Mouse (Mus musculus) MEL (cell line): ENCODE data around the gene BC037034. TPM values are rescaled to one million over a fixed set of nuclear protein-coding genes. Genes with fewer than 3 reads are reported as not detected.

Experiments
- DNase-seq: peaks from one replicate; pipeline ENCODE4 v3.0.0; 2011; ENCODE audit warnings: low read depth, low spot score
- H3K27ac ChIP-seq: 2 replicates; pipeline ENCODE4 v1.5.1; 2012; ENCODE audit warnings: low read depth, mild to moderate bottlenecking, control low read depth, low read length, moderate library complexity; ENCODE audit not compliant: control insufficient read depth
- H3K27me3 ChIP-seq, 2 experiments: fragments of 150-350 bp in 1 of 2; sonication (generic) in 1 of 2; 2 replicates each; pipeline ENCODE4 v1.6.1; 2012; ENCODE audit warnings: low read length in 2 of 2, mild to moderate bottlenecking in 2 of 2, improper control_type of control experiment in 1 of 2, moderate library complexity in 1 of 2; ENCODE audit not compliant: insufficient read depth in 2 of 2, control insufficient read depth in 1 of 2
- H3K36me3 ChIP-seq, 2 experiments: 2 replicates each; pipeline ENCODE4 v1.6.1; 2012 to 2014; ENCODE audit warnings: low read length in 2 of 2, improper control_type of control experiment in 1 of 2, inconsistent platforms in 1 of 2, mild to moderate bottlenecking in 1 of 2; ENCODE audit not compliant: insufficient read depth in 2 of 2, control insufficient read depth in 1 of 2
- H3K4me1 ChIP-seq, 2 experiments: fragments of 150-350 bp in 1 of 2; sonication (generic) in 1 of 2; 2 replicates each; pipeline ENCODE4 v1.6.1; 2012; ENCODE audit warnings: low read length in 2 of 2, improper control_type of control experiment in 1 of 2, mild to moderate bottlenecking in 1 of 2; ENCODE audit not compliant: insufficient read depth in 2 of 2, control insufficient read depth in 1 of 2
- H3K4me3 ChIP-seq, 2 experiments: fragments of 150-350 bp in 1 of 2; sonication (generic) in 1 of 2; 2 replicates each; pipeline ENCODE4 v1.5.1; 2012; ENCODE audit warnings: low read depth in 2 of 2, low read length in 2 of 2, mild to moderate bottlenecking in 2 of 2, moderate library complexity in 2 of 2, control low read depth in 1 of 2, improper control_type of control experiment in 1 of 2; ENCODE audit not compliant: control insufficient read depth in 1 of 2, insufficient read depth in 1 of 2
- H3K79me2 ChIP-seq: 2 replicates; pipeline ENCODE4 v1.6.1; 2012; ENCODE audit warnings: mild to moderate bottlenecking, low read length, moderate library complexity; ENCODE audit not compliant: control insufficient read depth, poor library complexity, insufficient read depth
- H3K9ac ChIP-seq: 2 replicates; pipeline ENCODE4 v1.6.1; 2012; ENCODE audit warnings: low read depth, mild to moderate bottlenecking, control low read depth, low read length, moderate library complexity; ENCODE audit not compliant: control insufficient read depth, poor library complexity, severe bottlenecking
- H3K9me3 ChIP-seq: fragments of 150-350 bp; sonication (generic); replicated peaks from 2 replicates; pipeline ENCODE4 v1.6.1; 2012; ENCODE audit warnings: mild to moderate bottlenecking, low read length, improper control_type of control experiment, moderate library complexity; ENCODE audit not compliant: insufficient read depth
- BHLHE40 ChIP-seq: IDR thresholded peaks from 2 replicates; pipeline ENCODE4 v1.6.1; 2012; ENCODE audit warnings: low read depth, mild to moderate bottlenecking, inconsistent platforms, low read length, improper control_type of control experiment, borderline replicate concordance
- CHD1 ChIP-seq: IDR thresholded peaks from 2 replicates; pipeline ENCODE4 v1.6.1; 2012; ENCODE audit warnings: low read depth, mild to moderate bottlenecking, inconsistent platforms, low read length, improper control_type of control experiment
- CHD2 ChIP-seq: IDR thresholded peaks from 2 replicates; pipeline ENCODE4 v1.6.1; 2011; ENCODE audit warnings: low read length, improper control_type of control experiment
- CTCF ChIP-seq, 3 experiments: IDR thresholded peaks in 2 of 3; conservative IDR thresholded peaks in 1 of 3; 2 replicates each; pipeline ENCODE4 v1.5.1; 2011 to 2012; ENCODE audit warnings: low read length in 3 of 3, low read depth in 2 of 3, mild to moderate bottlenecking in 2 of 3, improper control_type of control experiment in 1 of 3, inconsistent platforms in 1 of 3, mixed read lengths in 1 of 3, moderate library complexity in 1 of 3; ENCODE audit not compliant: control insufficient read depth in 1 of 3, insufficient read depth in 1 of 3, poor library complexity in 1 of 3, severe bottlenecking in 1 of 3
- E2F4 ChIP-seq: IDR thresholded peaks from 2 replicates; pipeline ENCODE4 v1.6.1; 2011; ENCODE audit warnings: low read depth, low read length, improper control_type of control experiment, borderline replicate concordance
- ELF1 ChIP-seq: IDR thresholded peaks from 2 replicates; pipeline ENCODE4 v1.6.1; 2014; ENCODE audit warnings: low read depth, mild to moderate bottlenecking, inconsistent platforms, low read length, improper control_type of control experiment, moderate library complexity
- EP300 ChIP-seq, 2 experiments: IDR thresholded peaks; 2 replicates each; pipeline ENCODE4 v1.6.1; 2011; ENCODE audit warnings: improper control_type of control experiment in 2 of 2, low read length in 2 of 2, low read depth in 1 of 2, mild to moderate bottlenecking in 1 of 2
- GABPA ChIP-seq: IDR thresholded peaks from 2 replicates; pipeline ENCODE4 v1.6.1; 2012; ENCODE audit warnings: low read depth, mild to moderate bottlenecking, inconsistent platforms, low read length, improper control_type of control experiment, moderate library complexity
- GATA1 ChIP-seq: IDR thresholded peaks from 2 replicates; pipeline ENCODE4 v1.6.1; 2011; ENCODE audit warnings: low read depth, low read length, improper control_type of control experiment
- HCFC1 ChIP-seq: IDR thresholded peaks from 2 replicates; pipeline ENCODE4 v1.6.1; 2012; ENCODE audit warnings: low read depth, mild to moderate bottlenecking, inconsistent platforms, low read length, improper control_type of control experiment, moderate library complexity
- KAT2A ChIP-seq: conservative IDR thresholded peaks from 2 replicates; pipeline ENCODE4 v1.6.1; 2012; ENCODE audit warnings: low read depth, low read length, improper control_type of control experiment, inconsistent platforms
- MAFK ChIP-seq: IDR thresholded peaks from 2 replicates; pipeline ENCODE4 v1.6.1; 2011; ENCODE audit warnings: low read depth, mild to moderate bottlenecking, low read length, improper control_type of control experiment, borderline replicate concordance
- MAZ ChIP-seq: IDR thresholded peaks from 2 replicates; pipeline ENCODE4 v1.6.1; 2012; ENCODE audit warnings: low read depth, mild to moderate bottlenecking, inconsistent platforms, low read length, improper control_type of control experiment
- MEF2A ChIP-seq: IDR thresholded peaks from 2 replicates; pipeline ENCODE4 v1.6.1; 2014; ENCODE audit warnings: low read depth, mild to moderate bottlenecking, inconsistent platforms, low read length, improper control_type of control experiment; ENCODE audit not compliant: poor library complexity, insufficient replicate concordance, severe bottlenecking; ENCODE audit errors: extremely low read depth
- MXI1 ChIP-seq: IDR thresholded peaks from 2 replicates; pipeline ENCODE4 v1.6.1; 2011; ENCODE audit warnings: mild to moderate bottlenecking, low read depth, low read length, improper control_type of control experiment
- MYB ChIP-seq: IDR thresholded peaks from 2 replicates; pipeline ENCODE4 v1.6.1; 2011; ENCODE audit warnings: mild to moderate bottlenecking, low read depth, low read length, improper control_type of control experiment
- MYC ChIP-seq: IDR thresholded peaks from 2 replicates; pipeline ENCODE4 v1.6.1; 2011; ENCODE audit warnings: low read depth, mild to moderate bottlenecking, low read length, improper control_type of control experiment, moderate library complexity
- NELFE ChIP-seq: IDR thresholded peaks from 2 replicates; pipeline ENCODE4 v1.6.1; 2011; ENCODE audit warnings: low read depth, low read length, improper control_type of control experiment
- NRF1 ChIP-seq: IDR thresholded peaks from 2 replicates; pipeline ENCODE4 v1.6.1; 2014; ENCODE audit warnings: low read depth, mild to moderate bottlenecking, inconsistent platforms, low read length, improper control_type of control experiment, moderate library complexity; ENCODE audit not compliant: poor library complexity, insufficient read depth, severe bottlenecking
- POLR2A ChIP-seq, 2 experiments: IDR thresholded peaks; 2 replicates each; pipeline ENCODE4 v1.6.1; 2011 to 2012; ENCODE audit warnings: low read length in 2 of 2, mild to moderate bottlenecking in 2 of 2, control low read depth in 1 of 2, improper control_type of control experiment in 1 of 2, low read depth in 1 of 2, moderate library complexity in 1 of 2; ENCODE audit not compliant: control insufficient read depth in 1 of 2, insufficient read depth in 1 of 2, poor library complexity in 1 of 2
- POLR2AphosphoS2 ChIP-seq: IDR thresholded peaks from 2 replicates; pipeline ENCODE4 v1.6.1; 2011; ENCODE audit warnings: low read length, improper control_type of control experiment
- POLR2AphosphoS5 ChIP-seq: IDR thresholded peaks from 2 replicates; pipeline ENCODE4 v1.6.1; 2012; ENCODE audit warnings: low read depth, borderline replicate concordance, mild to moderate bottlenecking, inconsistent platforms, low read length, moderate library complexity, mixed read lengths
- RAD21 ChIP-seq: IDR thresholded peaks from 2 replicates; pipeline ENCODE4 v1.6.1; 2011; ENCODE audit warnings: mild to moderate bottlenecking, low read depth, low read length, improper control_type of control experiment
- RCOR1 ChIP-seq: IDR thresholded peaks from 2 replicates; pipeline ENCODE4 v1.6.1; 2012; ENCODE audit warnings: low read depth, mild to moderate bottlenecking, inconsistent platforms, low read length, improper control_type of control experiment
- SIN3A ChIP-seq: IDR thresholded peaks from 2 replicates; pipeline ENCODE4 v1.6.1; 2012; ENCODE audit warnings: low read length, improper control_type of control experiment, inconsistent platforms
- SMC3 ChIP-seq: IDR thresholded peaks from 2 replicates; pipeline ENCODE4 v1.6.1; 2011; ENCODE audit warnings: low read depth, low read length, improper control_type of control experiment
- TAL1 ChIP-seq: IDR thresholded peaks from 2 replicates; pipeline ENCODE4 v1.6.1; 2012; ENCODE audit warnings: mild to moderate bottlenecking, inconsistent platforms, low read length, moderate library complexity, mixed read lengths
- TCF12 ChIP-seq: IDR thresholded peaks from 2 replicates; pipeline ENCODE4 v1.6.1; 2014; ENCODE audit warnings: low read depth, mild to moderate bottlenecking, inconsistent platforms, low read length, improper control_type of control experiment, moderate library complexity
- USF1 ChIP-seq: IDR thresholded peaks from 2 replicates; pipeline ENCODE4 v1.6.1; 2014; ENCODE audit warnings: low read depth, mild to moderate bottlenecking, inconsistent platforms, low read length, improper control_type of control experiment, moderate library complexity
- USF2 ChIP-seq, 2 experiments: IDR thresholded peaks; 2 replicates each; pipeline ENCODE4 v1.6.1; 2011 to 2012; ENCODE audit warnings: improper control_type of control experiment in 2 of 2, low read length in 2 of 2, borderline replicate concordance in 1 of 2, inconsistent platforms in 1 of 2, low read depth in 1 of 2, mild to moderate bottlenecking in 1 of 2; ENCODE audit not compliant: insufficient read depth in 1 of 2
- ZC3H11A ChIP-seq: IDR thresholded peaks from 2 replicates; pipeline ENCODE4 v1.6.1; 2012; ENCODE audit warnings: low read depth, mild to moderate bottlenecking, inconsistent platforms, low read length, improper control_type of control experiment
- ZKSCAN1 ChIP-seq: IDR thresholded peaks from 2 replicates; pipeline ENCODE4 v1.6.1; 2012; ENCODE audit warnings: low read depth, mild to moderate bottlenecking, inconsistent platforms, low read length, improper control_type of control experiment, moderate library complexity
- ZNF384 ChIP-seq: IDR thresholded peaks from 2 replicates; pipeline ENCODE4 v1.6.1; 2012; ENCODE audit warnings: low read depth, mild to moderate bottlenecking, inconsistent platforms, low read length, improper control_type of control experiment
- polyA plus RNA-seq, 2 experiments: library from polyadenylated mRNA; stranded (reverse) in 1 of 2; unstranded in 1 of 2; fragments of >175 nt in 1 of 2; fragments of >200 nt in 1 of 2; gene quantifications; 2 replicates each; pipeline versions ENCODE4 v1.2.1 to v1.2.4; 2012; ENCODE audit warnings: low replicate concordance in 2 of 2, low read depth in 1 of 2; ENCODE audit not compliant: insufficient read length in 2 of 2, insufficient read depth in 1 of 2, missing spikeins in 1 of 2
- total RNA-seq: library from RNA; depleted of rRNA; stranded (reverse); fragments of 300-350 nt; gene quantifications from 2 replicates; pipeline ENCODE4 v1.2.3, GENCODE M21; 2012

The BC037034 gene
- total and polyA plus RNA-seq, 3 experiments: 35.6 to 59.1 TPM; not detected in 1

GRCm38 (mm10) chr5:138294158-138294557 is 30.3 kb upstream of the BC037034 start:
- TF ChIP-seq POLR2A (IDR thresholded peaks at IDR 0.05; ENCODE audit: control insufficient read depth in 1 of 2, insufficient read depth in 1 of 2, low read depth in 1 of 2, low read length in 2 of 2, poor library complexity in 1 of 2) (no peak), RCOR1 (peak; percentile 91), MAZ (no peak), EP300 (IDR thresholded peaks at IDR 0.05; ENCODE audit: low read depth in 1 of 2, low read length in 2 of 2) (peak; percentile 83 to 87), MYC (no peak), CHD1 (no peak), NRF1 (no peak), POLR2AphosphoS2 (no peak), CTCF (IDR thresholded peaks at IDR 0.05 in 2 of 3, conservative IDR thresholded peaks at IDR 0.05 in 1 of 3; ENCODE audit: control insufficient read depth in 1 of 3, insufficient read depth in 1 of 3, low read depth in 2 of 3, low read length in 3 of 3, poor library complexity in 1 of 3, severe bottlenecking in 1 of 3) (no peak), HCFC1 (no peak), CHD2 (no peak), ZKSCAN1 (no peak), BHLHE40 (no peak), MEF2A (no peak), ZNF384 (no peak), E2F4 (no peak), GABPA (no peak), USF1 (no peak), TCF12 (peak; percentile 85), RAD21 (no peak), KAT2A (no peak), SIN3A (no peak), USF2 (IDR thresholded peaks at IDR 0.05; ENCODE audit: borderline replicate concordance in 1 of 2, insufficient read depth in 1 of 2, low read depth in 1 of 2, low read length in 2 of 2) (no peak), GATA1 (peak; percentile 81), SMC3 (no peak), ZC3H11A (no peak), MYB (no peak), MXI1 (no peak), POLR2AphosphoS5 (no peak), ELF1 (no peak), MAFK (no peak), NELFE (no peak), TAL1 (peak; percentile 56)
- Histone ChIP-seq H3K27ac (no peak overlapping the region), H3K9ac (no peak overlapping the region), H3K27me3 (no peaks in the 10 kb centered on the region; a peak in 1 of 4 replicates), H3K4me1 (no peaks in the 10 kb centered on the region), H3K79me2 (no peaks in the 10 kb centered on the region), H3K36me3 (no peaks in the 10 kb centered on the region), H3K4me3 (no peak overlapping the region), H3K9me3 (no peaks in the 10 kb centered on the region)
- DNase-seq: peak; percentile 52
